Mouse (Mus musculus): ENCODE data around the gene Phf24. TPM values are rescaled to one million over a fixed set of nuclear protein-coding genes. Genes with fewer than 3 reads are reported as not detected.

The Phf24 gene
- total and polyA plus RNA-seq, 3 experiments, result 0.31 to 0.92 TPM; not detected in 1

GRCm38 (mm10) chr4:42891176-42891575, 25.3 kb upstream of the Phf24 start:
- Histone ChIP-seq H3K4me1 (ENCODE audit: control insufficient read depth in 1 of 2, insufficient read depth in 2 of 2, low read length in 2 of 2) (no peaks in the 10 kb centered on the region), H3K79me2 (ENCODE audit: control insufficient read depth, insufficient read depth, low read length, poor library complexity) (no peaks in the 10 kb centered on the region), H3K36me3 (ENCODE audit: control insufficient read depth in 1 of 2, insufficient read depth in 2 of 2, low read length in 2 of 2) (no peaks in the 10 kb centered on the region), H3K4me3 (ENCODE audit: control insufficient read depth in 1 of 2, insufficient read depth in 1 of 2, low read depth in 2 of 2, low read length in 2 of 2) (no peak overlapping the region), H3K9ac (ENCODE audit: control insufficient read depth, low read depth, low read length, poor library complexity, severe bottlenecking) (no peak overlapping the region), H3K27ac (ENCODE audit: control insufficient read depth, low read depth, low read length) (no peak overlapping the region), H3K27me3 (ENCODE audit: control insufficient read depth in 1 of 2, insufficient read depth in 2 of 2, low read length in 2 of 2) (peaks cover 3 to 6% of the 10 kb centered on the region in 2 experiments), H3K9me3 (replicated peaks; ENCODE audit: insufficient read depth, low read length) (no peaks in the 10 kb centered on the region)
- DNase-seq (ENCODE audit: low read depth, low spot score), result no peak
- TF ChIP-seq KAT2A (conservative IDR thresholded peaks at IDR 0.05; ENCODE audit: low read depth, low read length) (no peak), ETS1 (IDR thresholded peaks at IDR 0.05; ENCODE audit: low read depth, low read length) (no peak), ZNF384 (IDR thresholded peaks at IDR 0.05; ENCODE audit: low read depth, low read length) (no peak), USF2 (IDR thresholded peaks at IDR 0.05; ENCODE audit: borderline replicate concordance in 1 of 2, insufficient read depth in 1 of 2, low read depth in 1 of 2, low read length in 2 of 2) (no peak), MYC (IDR thresholded peaks at IDR 0.05; ENCODE audit: low read depth, low read length) (no peak), EP300 (IDR thresholded peaks at IDR 0.05; ENCODE audit: low read depth in 1 of 2, low read length in 2 of 2) (no peak), MAFK (IDR thresholded peaks at IDR 0.05; ENCODE audit: borderline replicate concordance, low read depth, low read length) (no peak), ZC3H11A (IDR thresholded peaks at IDR 0.05; ENCODE audit: low read depth, low read length) (no peak), JUND (IDR thresholded peaks at IDR 0.05; ENCODE audit: low read depth, low read length) (no peak), ZKSCAN1 (IDR thresholded peaks at IDR 0.05; ENCODE audit: low read depth, low read length) (no peak), E2F4 (IDR thresholded peaks at IDR 0.05; ENCODE audit: borderline replicate concordance, low read depth, low read length) (no peak), CHD2 (IDR thresholded peaks at IDR 0.05; ENCODE audit: low read length) (no peak)

- TF ChIP-seq MYC (IDR thresholded peaks at IDR 0.05; ENCODE audit: low read depth, low read length) (no peak), BHLHE40 (IDR thresholded peaks at IDR 0.05; ENCODE audit: borderline replicate concordance, low read depth, low read length) (no peak), ELF1 (IDR thresholded peaks at IDR 0.05; ENCODE audit: low read depth, low read length) (no peak), ZMIZ1 (IDR thresholded peaks at IDR 0.05; ENCODE audit: low read depth, low read length) (no peak), NELFE (IDR thresholded peaks at IDR 0.05; ENCODE audit: low read depth, low read length) (no peak), GABPA (IDR thresholded peaks at IDR 0.05; ENCODE audit: low read depth, low read length) (no peak), MAFK (IDR thresholded peaks at IDR 0.05; ENCODE audit: borderline replicate concordance, low read depth, low read length) (no peak), ETS1 (IDR thresholded peaks at IDR 0.05; ENCODE audit: low read depth, low read length) (no peak), MXI1 (IDR thresholded peaks at IDR 0.05; ENCODE audit: low read depth, low read length) (no peak), USF1 (IDR thresholded peaks at IDR 0.05; ENCODE audit: low read depth, low read length) (no peak), POLR2AphosphoS5 (IDR thresholded peaks at IDR 0.05; ENCODE audit: borderline replicate concordance, low read depth, low read length) (no peak), RCOR1 (IDR thresholded peaks at IDR 0.05; ENCODE audit: low read depth, low read length) (no peak)
- Histone ChIP-seq H3K9ac (ENCODE audit: control insufficient read depth, low read depth, low read length, poor library complexity, severe bottlenecking) (no peak overlapping the region), H3K4me3 (ENCODE audit: control insufficient read depth in 1 of 2, insufficient read depth in 1 of 2, low read depth in 2 of 2, low read length in 2 of 2) (no peak overlapping the region), H3K27ac (ENCODE audit: control insufficient read depth, low read depth, low read length) (no peak overlapping the region), H3K27me3 (ENCODE audit: control insufficient read depth in 1 of 2, insufficient read depth in 2 of 2, low read length in 2 of 2) (peaks cover 5 to 6% of the 10 kb centered on the region in 2 experiments), H3K79me2 (ENCODE audit: control insufficient read depth, insufficient read depth, low read length, poor library complexity) (no peaks in the 10 kb centered on the region), H3K4me1 (ENCODE audit: control insufficient read depth in 1 of 2, insufficient read depth in 2 of 2, low read length in 2 of 2) (no peaks in the 10 kb centered on the region), H3K9me3 (replicated peaks; ENCODE audit: insufficient read depth, low read length) (no peaks in the 10 kb centered on the region), H3K36me3 (ENCODE audit: control insufficient read depth in 1 of 2, insufficient read depth in 2 of 2, low read length in 2 of 2) (no peaks in the 10 kb centered on the region)
- no peak for DNase-seq (ENCODE audit: low read depth, low spot score)
These were observed 21.3 kb upstream of the Phf24 start for GRCm38 (mm10) chr4:42895118-42895517.

Data from MEL (cell line).